Mouse (Mus musculus): Measurements from ENCODE around the gene Extl2. TPM values are rescaled to one million over a fixed set of nuclear protein-coding genes. Genes with fewer than 3 reads are reported as not detected.

Extl2 gene
- polyA plus RNA-seq, 1 experiment from 2014 or later, result 20.3 TPM

DNA sequence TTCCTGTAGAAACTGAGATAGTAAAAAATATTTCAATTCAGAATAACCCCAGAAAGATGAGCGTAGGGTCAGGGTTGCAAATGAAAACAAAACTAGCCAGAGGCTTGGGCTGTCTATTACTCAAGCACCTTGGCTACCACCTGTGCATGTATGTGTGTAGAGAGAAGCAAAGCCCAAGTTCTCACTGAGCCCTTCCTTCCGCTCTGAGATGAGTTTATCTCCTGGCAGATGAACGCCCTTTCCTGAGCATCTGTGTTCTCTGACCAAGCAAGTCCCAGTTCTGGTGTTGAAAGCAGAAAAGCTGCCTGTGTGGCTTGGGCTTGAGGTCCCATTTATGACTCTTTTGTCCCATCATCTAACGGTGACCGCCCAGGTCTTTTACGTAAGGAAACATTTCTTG lies 7.6 kb downstream of the Extl2 start:
- Histone ChIP-seq H3K9ac (no peak overlapping the region), H3K36me3 (no peaks in the 10 kb centered on the region), H3K27me3 (no peaks in the 10 kb centered on the region), H3K4me1 (no peaks in the 10 kb centered on the region), H3K9me3 (no peaks in the 10 kb centered on the region), H3K4me3 (no peak overlapping the region), H3K27ac (no peak overlapping the region), H3K4me2 (replicated peaks) (no peak overlapping the region)
- no peak for ATAC-seq (ENCODE audit: insufficient number of reproducible peaks, insufficient read depth, low FRiP score, low TSS enrichment)
- WGBS, result 93% methylated on average over 6 of the region's 6 CpGs

DNA sequence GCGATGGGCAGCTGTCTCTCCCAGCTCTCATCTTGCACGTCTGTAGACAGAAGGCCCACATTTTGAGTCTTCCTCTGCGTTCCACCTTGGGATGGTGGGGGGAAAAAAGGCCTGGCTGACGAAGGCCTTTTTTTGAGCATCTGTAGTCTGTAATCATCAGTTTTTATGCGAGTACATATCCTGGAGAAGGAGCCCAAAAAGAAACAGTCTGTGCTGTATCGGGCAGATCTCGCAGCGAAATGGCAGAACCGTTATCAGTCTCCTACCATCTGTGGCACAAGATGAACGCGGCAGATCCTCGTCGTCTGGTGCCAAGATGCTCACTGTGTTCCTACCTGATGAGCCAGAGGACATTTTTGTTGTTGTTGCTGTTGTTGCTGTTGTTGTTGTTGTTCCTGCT lies 8.9 kb downstream of the Extl2 start:
- no peak overlapping the region for H3K4me2 ChIP-seq (replicated peaks)
- no peak for ATAC-seq (ENCODE audit: insufficient number of reproducible peaks, insufficient read depth, low FRiP score, low TSS enrichment)
- H3K9me3 ChIP-seq, result no peaks in the 10 kb centered on the region
- WGBS, result 91% methylated on average over 13 of the region's 13 CpGs
- H3K27me3 ChIP-seq, result no peaks in the 10 kb centered on the region
- no peaks in the 10 kb centered on the region for H3K36me3 ChIP-seq
- no peak overlapping the region for H3K27ac ChIP-seq
- no peak overlapping the region for H3K9ac ChIP-seq
- 0 out of 2 replicates have a peak, but pooled peaks cover 3% of the 10 kb centered on the region for H3K4me1 ChIP-seq
- no peak overlapping the region for H3K4me3 ChIP-seq

DNA sequence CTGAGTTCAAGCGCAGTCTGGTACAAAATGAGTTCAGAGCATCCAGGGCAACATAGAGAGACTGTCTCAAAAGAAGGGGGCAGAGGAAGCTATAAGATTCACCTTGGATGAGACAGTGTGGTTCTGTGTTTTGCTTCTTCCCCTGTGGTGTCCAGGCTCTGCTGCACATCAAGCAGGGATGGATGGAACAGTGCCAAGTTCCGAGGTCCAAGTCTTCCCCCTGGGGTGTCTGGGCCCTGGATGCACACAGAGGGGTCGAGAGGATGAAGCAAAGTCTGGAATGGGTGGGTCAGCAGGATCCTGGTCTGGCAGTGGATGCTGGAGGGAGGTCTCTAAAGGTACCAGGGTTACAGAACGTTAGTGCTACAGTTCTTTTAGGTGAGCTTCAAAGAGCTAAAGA lies 11.3 kb downstream of the Extl2 start:
- H3K36me3 ChIP-seq, result no peaks in the 10 kb centered on the region
- H3K4me3 ChIP-seq, result no peak overlapping the region
- no peak overlapping the region for H3K9ac ChIP-seq
- 73% methylated on average over 4 of the region's 4 CpGs for WGBS
- no peaks in the 10 kb centered on the region for H3K9me3 ChIP-seq
- H3K27ac ChIP-seq, result no peak overlapping the region
- H3K4me2 ChIP-seq (replicated peaks), result no peak overlapping the region
- no peaks in the 10 kb centered on the region for H3K27me3 ChIP-seq
- H3K4me1 ChIP-seq, result 0 out of 2 replicates have a peak, but pooled peaks cover 3% of the 10 kb centered on the region
- ATAC-seq (ENCODE audit: insufficient number of reproducible peaks, insufficient read depth, low FRiP score, low TSS enrichment), result no peak

DNA sequence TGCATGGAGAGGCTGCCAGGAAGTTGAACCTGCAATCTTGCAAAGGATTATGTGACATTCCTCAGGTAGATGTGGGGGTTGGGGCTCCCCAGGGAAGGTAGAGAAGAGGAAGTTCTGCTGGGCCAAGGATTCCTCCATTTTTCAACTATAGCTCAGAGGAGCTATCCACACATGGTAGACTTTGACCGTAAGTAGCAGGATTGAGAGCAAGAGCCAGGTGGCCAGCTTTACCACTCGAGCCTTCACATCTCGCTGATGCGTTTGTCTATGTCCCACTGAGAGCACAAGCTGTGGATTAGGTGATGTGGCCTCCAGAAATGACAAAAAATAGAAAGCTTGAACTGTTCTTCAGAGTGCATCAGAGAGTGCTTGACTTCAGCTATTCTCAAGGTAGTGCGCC lies 11.9 kb downstream of the Extl2 start:
- no peak for ATAC-seq (ENCODE audit: insufficient number of reproducible peaks, insufficient read depth, low FRiP score, low TSS enrichment)
- H3K36me3 ChIP-seq, result no peaks in the 10 kb centered on the region
- 0 out of 2 replicates have a peak, but pooled peaks cover 3% of the 10 kb centered on the region for H3K4me1 ChIP-seq
- no peak overlapping the region for H3K4me2 ChIP-seq (replicated peaks)
- 89% methylated on average over 5 of the region's 5 CpGs for WGBS
- H3K9me3 ChIP-seq, result no peaks in the 10 kb centered on the region
- H3K4me3 ChIP-seq, result no peak overlapping the region
- H3K27ac ChIP-seq, result no peak overlapping the region
- no peak overlapping the region for H3K9ac ChIP-seq
- no peaks in the 10 kb centered on the region for H3K27me3 ChIP-seq

DNA sequence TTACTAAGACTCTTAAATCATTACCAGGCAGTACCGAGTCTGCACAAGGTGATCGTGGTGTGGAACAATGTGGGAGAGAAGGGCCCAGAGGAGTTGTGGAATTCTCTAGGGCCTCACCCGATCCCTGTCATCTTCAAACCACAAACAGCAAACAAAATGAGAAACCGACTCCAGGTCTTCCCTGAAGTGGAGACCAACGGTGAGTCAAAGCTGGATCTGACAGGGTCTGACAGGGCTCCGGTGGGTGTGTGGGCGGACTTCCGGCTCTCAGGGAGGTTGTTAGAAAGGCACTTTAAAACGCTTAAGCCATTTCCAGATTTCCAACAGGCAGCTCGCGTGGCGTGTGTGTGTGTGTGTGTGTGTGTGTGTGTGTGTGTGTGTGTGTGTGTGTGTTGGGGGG lies 17.0 kb downstream of the Extl2 start:
- no peak overlapping the region for H3K27ac ChIP-seq
- H3K4me2 ChIP-seq (replicated peaks), result no peak overlapping the region
- WGBS, result 84% methylated on average over 12 of the region's 12 CpGs
- no peaks in the 10 kb centered on the region for H3K9me3 ChIP-seq
- 0 out of 2 replicates have a peak, but pooled peaks cover 3% of the 10 kb centered on the region for H3K4me1 ChIP-seq
- H3K27me3 ChIP-seq, result no peaks in the 10 kb centered on the region
- ATAC-seq (ENCODE audit: insufficient number of reproducible peaks, insufficient read depth, low FRiP score, low TSS enrichment), result no peak
- no peak overlapping the region for H3K9ac ChIP-seq
- H3K4me3 ChIP-seq, result no peak overlapping the region
- H3K36me3 ChIP-seq, result peaks cover 10% of the 10 kb centered on the region; the same call in 1 of the 2 replicates

DNA sequence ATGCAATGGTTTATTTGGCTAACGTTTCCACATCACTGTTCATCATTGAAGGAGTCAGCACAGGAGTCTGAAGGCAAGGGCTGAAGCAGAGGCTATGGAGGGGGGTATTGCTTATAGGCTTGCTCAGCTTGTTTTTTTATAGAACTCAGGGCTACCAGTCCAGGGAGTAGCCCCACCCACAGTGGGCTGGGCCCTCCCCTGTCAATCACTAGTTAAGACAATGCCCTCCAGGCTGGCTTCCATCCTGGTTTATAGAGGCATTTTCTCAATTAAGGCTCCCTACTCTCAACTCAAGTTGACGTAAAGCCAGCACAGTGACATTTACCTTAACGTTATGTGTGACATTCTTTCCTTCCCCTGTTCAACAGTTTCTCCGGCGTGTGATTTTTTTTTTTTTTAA lies 17.4 kb downstream of the Extl2 start:
- no peak overlapping the region for H3K4me2 ChIP-seq (replicated peaks)
- 69% methylated on average over 5 of the region's 5 CpGs for WGBS
- H3K9me3 ChIP-seq, result no peaks in the 10 kb centered on the region
- peaks cover 10% of the 10 kb centered on the region; the same call in 1 of the 2 replicates for H3K36me3 ChIP-seq
- H3K27ac ChIP-seq, result no peak overlapping the region
- H3K4me3 ChIP-seq, result no peak overlapping the region
- H3K4me1 ChIP-seq, result 0 out of 2 replicates have a peak, but pooled peaks cover 3% of the 10 kb centered on the region
- ATAC-seq (ENCODE audit: insufficient number of reproducible peaks, insufficient read depth, low FRiP score, low TSS enrichment), result no peak
- H3K9ac ChIP-seq, result no peak overlapping the region
- H3K27me3 ChIP-seq, result no peaks in the 10 kb centered on the region

DNA sequence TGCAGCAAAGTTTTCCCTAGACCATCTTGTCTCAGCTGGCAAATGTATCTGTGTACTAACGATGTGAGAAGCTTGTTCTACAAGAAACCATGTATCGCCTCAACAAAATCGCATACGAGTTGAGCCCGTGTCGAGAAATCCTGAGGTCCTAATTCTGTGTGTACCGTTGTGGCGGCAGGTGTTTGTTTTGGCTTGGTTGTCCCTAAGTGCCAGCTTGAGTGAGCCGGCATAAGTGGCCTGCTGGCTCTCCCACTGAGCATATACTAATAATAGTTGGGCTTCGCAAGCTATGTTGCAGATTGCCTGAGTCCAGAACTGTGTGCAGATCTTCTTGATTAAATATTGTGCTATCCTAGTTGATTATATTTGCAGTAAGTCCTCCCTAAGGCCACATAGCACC lies 18.4 kb downstream of the Extl2 start:
- Histone ChIP-seq H3K9me3 (no peaks in the 10 kb centered on the region), H3K4me3 (no peak overlapping the region), H3K27ac (no peak overlapping the region), H3K4me1 (no peaks in the 10 kb centered on the region), H3K4me2 (replicated peaks) (no peak overlapping the region), H3K36me3 (peaks cover 10% of the 10 kb centered on the region; the same call in 1 of the 2 replicates), H3K9ac (no peak overlapping the region), H3K27me3 (no peaks in the 10 kb centered on the region)
- no peak for ATAC-seq (ENCODE audit: insufficient number of reproducible peaks, insufficient read depth, low FRiP score, low TSS enrichment)
- WGBS, result 94% methylated on average over 10 of the region's 10 CpGs

DNA sequence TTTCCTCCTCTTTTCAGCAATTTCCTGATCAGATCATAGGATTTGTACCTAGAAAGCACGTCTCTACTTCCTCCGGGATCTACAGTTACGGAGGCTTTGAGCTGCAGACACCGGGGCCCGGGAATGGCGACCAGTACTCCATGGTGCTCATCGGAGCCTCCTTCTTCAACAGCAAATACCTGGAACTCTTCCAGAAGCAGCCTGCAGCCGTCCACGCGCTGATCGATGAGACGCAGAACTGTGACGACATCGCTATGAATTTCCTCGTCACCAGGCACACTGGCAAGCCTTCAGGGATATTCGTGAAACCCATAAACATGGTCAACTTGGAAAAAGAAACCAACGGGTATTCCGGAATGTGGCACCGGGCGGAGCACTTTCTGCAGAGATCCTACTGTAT lies 19.7 kb downstream of the Extl2 start:
- Histone ChIP-seq H3K36me3 (peaks cover 10% of the 10 kb centered on the region; the same call in 1 of the 2 replicates), H3K9me3 (no peaks in the 10 kb centered on the region), H3K27ac (no peak overlapping the region), H3K4me2 (replicated peaks) (no peak overlapping the region), H3K27me3 (no peaks in the 10 kb centered on the region), H3K4me3 (no peak overlapping the region), H3K9ac (no peak overlapping the region), H3K4me1 (no peaks in the 10 kb centered on the region)
- 88% methylated on average over 20 of the region's 20 CpGs for WGBS
- ATAC-seq (ENCODE audit: insufficient number of reproducible peaks, insufficient read depth, low FRiP score, low TSS enrichment), result no peak

DNA sequence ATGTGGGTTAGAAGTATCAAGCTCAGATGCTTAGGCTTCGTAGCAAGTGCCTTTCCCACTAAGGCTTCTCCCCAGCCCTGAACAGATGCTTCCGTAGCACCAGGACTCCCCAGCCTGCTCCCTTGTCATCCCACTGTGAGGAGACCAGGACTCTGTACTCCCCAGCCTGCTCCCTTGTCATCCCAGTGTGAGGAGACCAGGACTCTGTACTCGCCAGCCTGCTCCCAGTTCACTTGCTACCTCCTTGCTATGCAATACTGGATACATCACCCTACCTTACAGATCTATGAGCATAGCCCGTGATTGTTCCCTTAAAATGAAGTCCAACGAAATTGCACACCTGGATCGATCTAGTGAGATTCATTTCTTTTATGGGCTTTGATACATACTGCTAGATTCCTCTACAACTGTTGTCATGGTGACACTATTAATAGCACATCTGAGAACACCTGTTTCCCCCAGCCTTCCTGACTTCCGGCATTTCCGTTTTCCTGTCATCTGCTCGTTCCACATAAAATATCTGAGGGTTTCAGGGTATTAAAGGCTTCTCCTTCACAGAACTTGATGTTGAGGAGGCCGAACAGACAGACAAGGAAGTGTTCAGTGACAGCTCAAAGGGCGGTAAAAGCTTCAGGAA lies 23.0 kb downstream of the Extl2 start:
- H3K4me2 ChIP-seq (replicated peaks), result no peak overlapping the region
- no peaks in the 10 kb centered on the region for H3K27me3 ChIP-seq
- H3K27ac ChIP-seq, result no peak overlapping the region
- no peaks in the 10 kb centered on the region for H3K4me1 ChIP-seq
- WGBS, result 70% methylated on average over 11 of the region's 11 CpGs
- ATAC-seq (ENCODE audit: insufficient number of reproducible peaks, insufficient read depth, low FRiP score, low TSS enrichment), result no peak
- no peak overlapping the region for H3K9ac ChIP-seq
- H3K9me3 ChIP-seq, result no peaks in the 10 kb centered on the region
- peaks cover 7% of the 10 kb centered on the region; the same call in 1 of the 2 replicates for H3K36me3 ChIP-seq
- no peak overlapping the region for H3K4me3 ChIP-seq

DNA sequence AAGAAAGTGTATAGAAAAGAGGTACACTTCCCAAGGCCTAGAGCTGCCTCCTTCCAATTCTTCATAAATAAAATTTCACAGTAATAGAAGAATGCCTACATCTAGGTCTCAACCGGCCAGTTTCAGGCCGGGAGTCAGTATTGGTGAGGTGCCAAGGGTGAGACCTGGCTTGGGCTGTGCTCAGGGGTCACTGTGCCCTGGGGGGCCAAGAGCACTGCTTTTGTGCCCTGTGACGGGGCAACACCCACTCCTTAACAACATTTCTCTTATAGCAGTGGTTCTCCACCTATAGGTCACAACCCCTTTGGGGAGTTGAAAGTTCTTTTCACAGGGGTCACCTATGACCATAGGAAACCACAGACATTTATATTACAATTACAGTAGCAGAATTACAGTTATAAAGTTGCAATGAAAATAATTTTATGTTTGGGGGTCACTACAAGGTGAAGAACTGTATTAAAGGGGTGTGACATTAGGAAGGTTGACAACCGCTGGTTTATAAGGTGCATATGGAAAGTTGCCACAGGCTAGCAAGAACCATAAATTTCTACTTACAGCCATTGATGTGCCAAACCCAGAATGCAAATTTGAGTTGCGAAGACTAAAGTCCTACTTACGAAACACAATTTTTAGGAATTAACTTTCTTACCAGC lies 26.1 kb downstream of the Extl2 start:
- H3K4me3 ChIP-seq, result no peak overlapping the region
- H3K9ac ChIP-seq, result no peak overlapping the region
- H3K27ac ChIP-seq, result no peak overlapping the region
- no peaks in the 10 kb centered on the region for H3K9me3 ChIP-seq
- 53% methylated on average over 6 of the region's 6 CpGs for WGBS
- H3K27me3 ChIP-seq, result no peaks in the 10 kb centered on the region
- H3K4me2 ChIP-seq (replicated peaks), result no peak overlapping the region
- no peaks in the 10 kb centered on the region; the same call in 1 of the 2 replicates for H3K36me3 ChIP-seq
- ATAC-seq (ENCODE audit: insufficient number of reproducible peaks, insufficient read depth, low FRiP score, low TSS enrichment), result no peak
- H3K4me1 ChIP-seq, result no peaks in the 10 kb centered on the region

DNA sequence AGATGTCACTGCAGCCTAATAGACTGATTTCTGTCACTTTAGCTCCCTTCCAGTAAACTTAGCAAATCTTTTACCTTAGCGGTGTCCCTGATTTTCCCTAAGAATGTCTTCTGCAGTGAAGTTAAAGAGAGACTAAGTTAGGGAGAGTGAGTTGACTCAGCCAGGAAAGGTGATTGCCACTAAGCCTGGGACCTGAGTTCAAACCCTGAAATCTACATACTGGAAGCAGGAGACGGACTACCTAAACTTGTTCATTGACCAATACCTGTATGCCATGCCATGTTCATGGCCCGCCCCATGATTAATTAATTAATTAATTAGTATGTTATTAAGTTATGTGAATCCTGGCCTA lies 26.6 kb downstream of the Extl2 start:
- Histone ChIP-seq H3K4me1 (no peaks in the 10 kb centered on the region), H3K4me2 (replicated peaks) (no peak overlapping the region), H3K36me3 (no peaks in the 10 kb centered on the region), H3K27ac (no peak overlapping the region), H3K4me3 (no peak overlapping the region), H3K9ac (no peak overlapping the region), H3K9me3 (no peaks in the 10 kb centered on the region), H3K27me3 (no peaks in the 10 kb centered on the region)
- no peak for ATAC-seq (ENCODE audit: insufficient number of reproducible peaks, insufficient read depth, low FRiP score, low TSS enrichment)
- 53% methylated on average over 3 of the region's 3 CpGs for WGBS

DNA sequence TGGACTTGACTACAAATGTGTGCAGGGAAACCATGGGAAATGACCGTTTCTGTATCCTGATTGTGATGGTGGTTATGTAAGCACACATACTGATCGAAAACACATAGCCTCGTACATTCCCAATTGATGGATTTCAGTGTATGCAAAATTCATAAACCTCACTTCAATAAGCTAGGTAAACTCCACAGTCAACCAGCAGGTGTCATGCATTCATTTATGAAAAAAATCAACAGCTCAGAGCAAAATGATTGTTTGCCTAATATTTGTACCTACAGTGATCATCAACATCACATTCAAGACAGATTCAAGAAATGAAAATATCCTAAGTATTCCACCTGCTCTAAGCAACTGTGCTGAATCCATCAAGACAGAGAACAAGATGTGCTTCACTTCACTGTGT lies 33.5 kb downstream of the Extl2 start:
- Histone ChIP-seq H3K9ac (no peak overlapping the region), H3K36me3 (no peaks in the 10 kb centered on the region), H3K27ac (no peak overlapping the region), H3K4me3 (no peak overlapping the region), H3K4me2 (replicated peaks) (no peak overlapping the region), H3K9me3 (no peaks in the 10 kb centered on the region), H3K27me3 (no peaks in the 10 kb centered on the region), H3K4me1 (no peaks in the 10 kb centered on the region)
- 81% methylated on average over 3 of the region's 3 CpGs for WGBS
- ATAC-seq (ENCODE audit: insufficient number of reproducible peaks, insufficient read depth, low FRiP score, low TSS enrichment), result no peak

Measured in embryonic facial prominence, embryonic 12.5 days (tissue).